Mouse (Mus musculus): ENCODE results near the gene Kpna7. TPM values are rescaled to one million over a fixed set of nuclear protein-coding genes. Genes with fewer than 3 reads are reported as not detected.
"Not testable (repeated sequence)": the region's sequence is repeated elsewhere in the genome, so short reads cannot be mapped to it uniquely, and the experiment has no call there.

Kpna7 gene
- polyA plus RNA-seq, 1 experiment from 2014 or later = not detected

GRCm38 (mm10) chr5:145064765-145065340 lies 19.0 kb downstream of the Kpna7 start:
- H3K36me3 ChIP-seq (ENCODE audit: control insufficient read depth, insufficient read depth, low read length) = no peaks in the 10 kb centered on the region
- no peak overlapping the region for H3K9ac ChIP-seq (ENCODE audit: low read length)
- ATAC-seq (ENCODE audit: insufficient number of reproducible peaks, insufficient read depth, low FRiP score, low read depth) = no peak
- 73% methylated on average over 1 of the region's 1 CpGs for WGBS
- H3K4me3 ChIP-seq (ENCODE audit: control insufficient read depth in 1 of 2, insufficient read depth in 1 of 2, low read depth in 1 of 2, low read length in 2 of 2) = no peak overlapping the region
- H3K27me3 ChIP-seq (ENCODE audit: control insufficient read depth, insufficient read depth, low read length) = no peaks in the 10 kb centered on the region
- 0 out of 2 replicates have a peak, but pooled peaks cover 3% of the 10 kb centered on the region for H3K9me3 ChIP-seq (ENCODE audit: control insufficient read depth, low read length)
- H3K4me2 ChIP-seq (ENCODE audit: low read length) = no peak overlapping the region
- H3K27ac ChIP-seq (replicated peaks in 1 of 2; ENCODE audit: control insufficient read depth in 1 of 2, insufficient read depth in 1 of 2, low read depth in 2 of 2, low read length in 2 of 2) = no peak overlapping the region
- no peaks in the 10 kb centered on the region for H3K4me1 ChIP-seq (ENCODE audit: control insufficient read depth in 2 of 2, insufficient read depth in 2 of 2, low read length in 2 of 2)

- H3K36me3 ChIP-seq (ENCODE audit: control insufficient read depth, insufficient read depth, low read length) = no peaks in the 10 kb centered on the region
- H3K27ac ChIP-seq (replicated peaks in 1 of 2; ENCODE audit: control insufficient read depth in 1 of 2, insufficient read depth in 1 of 2, low read depth in 2 of 2, low read length in 2 of 2) = no peak overlapping the region
- H3K4me1 ChIP-seq (ENCODE audit: control insufficient read depth in 2 of 2, insufficient read depth in 2 of 2, low read length in 2 of 2) = no peaks in the 10 kb centered on the region
- H3K9ac ChIP-seq (ENCODE audit: low read length) = no peak overlapping the region
- H3K27me3 ChIP-seq (ENCODE audit: control insufficient read depth, insufficient read depth, low read length) = no peaks in the 10 kb centered on the region
- H3K4me2 ChIP-seq (ENCODE audit: low read length) = no peak overlapping the region
- H3K9me3 ChIP-seq (ENCODE audit: control insufficient read depth, low read length) = 0 out of 2 replicates have a peak, but pooled peaks cover 3% of the 10 kb centered on the region
- H3K4me3 ChIP-seq (ENCODE audit: control insufficient read depth in 1 of 2, insufficient read depth in 1 of 2, low read depth in 1 of 2, low read length in 2 of 2) = no peak overlapping the region
- WGBS = 69% methylated on average over 2 of the region's 2 CpGs
- ATAC-seq (ENCODE audit: insufficient number of reproducible peaks, insufficient read depth, low FRiP score, low read depth) = no peak
These were observed 24.3 kb downstream of the Kpna7 start for GRCm38 (mm10) chr5:145059524-145059923.

GRCm38 (mm10) chr5:145058722-145059121 lies 25.1 kb downstream of the Kpna7 start:
- Histone ChIP-seq H3K4me2 (ENCODE audit: low read length) (no peak overlapping the region), H3K27me3 (ENCODE audit: control insufficient read depth, insufficient read depth, low read length) (no peaks in the 10 kb centered on the region), H3K9ac (ENCODE audit: low read length) (no peak overlapping the region), H3K9me3 (ENCODE audit: control insufficient read depth, low read length) (0 out of 2 replicates have a peak, but pooled peaks cover 3% of the 10 kb centered on the region), H3K36me3 (ENCODE audit: control insufficient read depth, insufficient read depth, low read length) (no peaks in the 10 kb centered on the region), H3K4me1 (ENCODE audit: control insufficient read depth in 2 of 2, insufficient read depth in 2 of 2, low read length in 2 of 2) (no peaks in the 10 kb centered on the region), H3K4me3 (ENCODE audit: control insufficient read depth in 1 of 2, insufficient read depth in 1 of 2, low read depth in 1 of 2, low read length in 2 of 2) (no peak overlapping the region), H3K27ac (replicated peaks in 1 of 2; ENCODE audit: control insufficient read depth in 1 of 2, insufficient read depth in 1 of 2, low read depth in 2 of 2, low read length in 2 of 2) (no peak overlapping the region)
- ATAC-seq (ENCODE audit: insufficient number of reproducible peaks, insufficient read depth, low FRiP score, low read depth) = no peak
- WGBS = 88% methylated on average over 7 of the region's 7 CpGs

GRCm38 (mm10) chr5:145057907-145058306 lies 25.9 kb downstream of the Kpna7 start:
- H3K27ac ChIP-seq (replicated peaks in 1 of 2; ENCODE audit: control insufficient read depth in 1 of 2, insufficient read depth in 1 of 2, low read depth in 2 of 2, low read length in 2 of 2) = no peak overlapping the region
- H3K4me3 ChIP-seq (ENCODE audit: control insufficient read depth in 1 of 2, insufficient read depth in 1 of 2, low read depth in 1 of 2, low read length in 2 of 2) = no peak overlapping the region
- no peak for ATAC-seq (ENCODE audit: insufficient number of reproducible peaks, insufficient read depth, low FRiP score, low read depth)
- 81% methylated on average over 8 of the region's 8 CpGs for WGBS
- no peaks in the 10 kb centered on the region for H3K4me1 ChIP-seq (ENCODE audit: control insufficient read depth in 2 of 2, insufficient read depth in 2 of 2, low read length in 2 of 2)
- no peak overlapping the region for H3K9ac ChIP-seq (ENCODE audit: low read length)
- 0 out of 2 replicates have a peak, but pooled peaks cover 3% of the 10 kb centered on the region for H3K9me3 ChIP-seq (ENCODE audit: control insufficient read depth, low read length)
- H3K27me3 ChIP-seq (ENCODE audit: control insufficient read depth, insufficient read depth, low read length) = no peaks in the 10 kb centered on the region
- H3K4me2 ChIP-seq (ENCODE audit: low read length) = no peak overlapping the region
- no peaks in the 10 kb centered on the region for H3K36me3 ChIP-seq (ENCODE audit: control insufficient read depth, insufficient read depth, low read length)

GRCm38 (mm10) chr5:145054187-145054586 lies 29.6 kb downstream of the Kpna7 start:
- not testable (repeated sequence) for H3K4me2 ChIP-seq (ENCODE audit: low read length); ATAC-seq (ENCODE audit: insufficient number of reproducible peaks, insufficient read depth, low FRiP score, low read depth); H3K36me3 ChIP-seq (ENCODE audit: control insufficient read depth, insufficient read depth, low read length); H3K27ac ChIP-seq (replicated peaks in 1 of 2; ENCODE audit: control insufficient read depth in 1 of 2, insufficient read depth in 1 of 2, low read depth in 2 of 2, low read length in 2 of 2); H3K4me3 ChIP-seq (ENCODE audit: control insufficient read depth in 1 of 2, insufficient read depth in 1 of 2, low read depth in 1 of 2, low read length in 2 of 2); H3K9ac ChIP-seq (ENCODE audit: low read length); H3K4me1 ChIP-seq (ENCODE audit: control insufficient read depth in 2 of 2, insufficient read depth in 2 of 2, low read length in 2 of 2); H3K27me3 ChIP-seq (ENCODE audit: control insufficient read depth, insufficient read depth, low read length); H3K9me3 ChIP-seq (ENCODE audit: control insufficient read depth, low read length)
- WGBS = 28% methylated on average over 3 of the region's 3 CpGs

- not testable (repeated sequence) for H3K27ac ChIP-seq (replicated peaks in 1 of 2; ENCODE audit: control insufficient read depth in 1 of 2, insufficient read depth in 1 of 2, low read depth in 2 of 2, low read length in 2 of 2); H3K9ac ChIP-seq (ENCODE audit: low read length); ATAC-seq (ENCODE audit: insufficient number of reproducible peaks, insufficient read depth, low FRiP score, low read depth); H3K9me3 ChIP-seq (ENCODE audit: control insufficient read depth, low read length); H3K4me1 ChIP-seq (ENCODE audit: control insufficient read depth in 2 of 2, insufficient read depth in 2 of 2, low read length in 2 of 2); H3K4me3 ChIP-seq (ENCODE audit: control insufficient read depth in 1 of 2, insufficient read depth in 1 of 2, low read depth in 1 of 2, low read length in 2 of 2); H3K27me3 ChIP-seq (ENCODE audit: control insufficient read depth, insufficient read depth, low read length); H3K4me2 ChIP-seq (ENCODE audit: low read length); H3K36me3 ChIP-seq (ENCODE audit: control insufficient read depth, insufficient read depth, low read length)
- WGBS = 45% methylated on average over 3 of the region's 3 CpGs
These were observed 41.1 kb downstream of the Kpna7 start, which contains the start of gene 1700018F24Rik for GRCm38 (mm10) chr5:145042690-145043089. 1700018F24Rik (plus strand) TSS chr5:145042990.

- Histone ChIP-seq H3K36me3 (ENCODE audit: control insufficient read depth, insufficient read depth, low read length) (no peaks in the 10 kb centered on the region), H3K4me2 (ENCODE audit: low read length) (no peak overlapping the region), H3K27ac (replicated peaks in 1 of 2; ENCODE audit: control insufficient read depth in 1 of 2, insufficient read depth in 1 of 2, low read depth in 2 of 2, low read length in 2 of 2) (no peak overlapping the region), H3K27me3 (ENCODE audit: control insufficient read depth, insufficient read depth, low read length) (no peaks in the 10 kb centered on the region), H3K9ac (ENCODE audit: low read length) (no peak overlapping the region), H3K4me3 (ENCODE audit: control insufficient read depth in 1 of 2, insufficient read depth in 1 of 2, low read depth in 1 of 2, low read length in 2 of 2) (no peak overlapping the region), H3K9me3 (ENCODE audit: control insufficient read depth, low read length) (no peaks in the 10 kb centered on the region), H3K4me1 (ENCODE audit: control insufficient read depth in 2 of 2, insufficient read depth in 2 of 2, low read length in 2 of 2) (no peaks in the 10 kb centered on the region)
- ATAC-seq (ENCODE audit: insufficient number of reproducible peaks, insufficient read depth, low FRiP score, low read depth) = no peak
- WGBS = 46% methylated on average over 4 of the region's 4 CpGs
These were observed 42.2 kb downstream of the Kpna7 start for GRCm38 (mm10) chr5:145041628-145042027.

GRCm38 (mm10) chr5:145032391-145032790 lies 51.4 kb downstream of the Kpna7 start, which contains the start of gene Gm4871:
Gm4871 (minus strand) TSS chr5:145032754.
- not testable (repeated sequence) for ATAC-seq (ENCODE audit: insufficient number of reproducible peaks, insufficient read depth, low FRiP score, low read depth); H3K4me2 ChIP-seq (ENCODE audit: low read length); H3K27me3 ChIP-seq (ENCODE audit: control insufficient read depth, insufficient read depth, low read length); H3K4me1 ChIP-seq (ENCODE audit: control insufficient read depth in 2 of 2, insufficient read depth in 2 of 2, low read length in 2 of 2); H3K9ac ChIP-seq (ENCODE audit: low read length); H3K9me3 ChIP-seq (ENCODE audit: control insufficient read depth, low read length); H3K36me3 ChIP-seq (ENCODE audit: control insufficient read depth, insufficient read depth, low read length); H3K27ac ChIP-seq (replicated peaks in 1 of 2; ENCODE audit: control insufficient read depth in 1 of 2, insufficient read depth in 1 of 2, low read depth in 2 of 2, low read length in 2 of 2); H3K4me3 ChIP-seq (ENCODE audit: control insufficient read depth in 1 of 2, insufficient read depth in 1 of 2, low read depth in 1 of 2, low read length in 2 of 2)
- 38% methylated on average over 5 of the region's 5 CpGs for WGBS
